Mouse (Mus musculus): Measurements from ENCODE around the gene Sh3bp5l. TPM values are rescaled to one million over a fixed set of nuclear protein-coding genes. Genes with fewer than 3 reads are reported as not detected.
"Not testable (repeated sequence)": the region's sequence is repeated elsewhere in the genome, so short reads cannot be mapped to it uniquely, and the experiment has no call there.

Gene Sh3bp5l
- polyA plus RNA-seq, 1 experiment: 38.1 TPM

GRCm38 (mm10) chr11:58301837-58302754, 28.4 kb upstream of the Sh3bp5l start:
- Histone ChIP-seq H3K27me3 (ENCODE audit: control insufficient read depth, insufficient read depth, insufficient read length) (no peaks in the 10 kb centered on the region), H3K36me3 (ENCODE audit: control insufficient read depth, insufficient read depth) (no peaks in the 10 kb centered on the region), H3K4me3 (peak overlapping the region; percentile 37), H3K4me2 (ENCODE audit: low read depth) (peak overlapping the region; percentile 98), H3K79me2 (ENCODE audit: control insufficient read depth, insufficient read depth) (no peaks in the 10 kb centered on the region), H3ac (ENCODE audit: control insufficient read depth, insufficient read length) (no peak overlapping the region)
- TF ChIP-seq USF1 (IDR thresholded peaks at IDR 0.05; ENCODE audit: low read depth) (no peak), TCF12 (IDR thresholded peaks at IDR 0.05; ENCODE audit: insufficient read depth, poor library complexity, severe bottlenecking) (no peak), SRF (IDR thresholded peaks at IDR 0.05; ENCODE audit: control insufficient read depth, insufficient read length, low read depth) (no peak), MYOD1 (IDR thresholded peaks at IDR 0.05; ENCODE audit: control insufficient read depth in 1 of 3, insufficient read length in 2 of 3, low read depth in 2 of 3) (no peak), TCF3 (IDR thresholded peaks at IDR 0.05; ENCODE audit: insufficient read length, low read depth) (no peak), POLR2A (IDR thresholded peaks at IDR 0.05; ENCODE audit: insufficient read length, low read depth) (peak; percentile 13)

GRCm38 (mm10) chr11:58302774-58303445, 27.6 kb upstream of the Sh3bp5l start:
- Histone ChIP-seq H3K27me3 (ENCODE audit: control insufficient read depth, insufficient read depth, insufficient read length) (no peaks in the 10 kb centered on the region), H3K4me3 (peak overlapping the region; percentile 37), H3K4me2 (ENCODE audit: low read depth) (peak overlapping the region; percentile 87), H3K79me2 (ENCODE audit: control insufficient read depth, insufficient read depth) (no peaks in the 10 kb centered on the region), H3K36me3 (ENCODE audit: control insufficient read depth, insufficient read depth) (no peaks in the 10 kb centered on the region), H3ac (ENCODE audit: control insufficient read depth, insufficient read length) (no peak overlapping the region)
- no peak for TF ChIP-seq USF1 (IDR thresholded peaks at IDR 0.05; ENCODE audit: low read depth)
- TF ChIP-seq POLR2A (IDR thresholded peaks at IDR 0.05; ENCODE audit: insufficient read length, low read depth): peak; percentile 2
- TF ChIP-seq REST (IDR thresholded peaks at IDR 0.05; ENCODE audit: insufficient read depth, insufficient read length): no peak
- no peak for TF ChIP-seq MYOG (IDR thresholded peaks at IDR 0.05; ENCODE audit: control insufficient read depth in 1 of 3, insufficient read depth in 1 of 3, insufficient read length in 2 of 3, low read depth in 2 of 3)

GRCm38 (mm10) chr11:58303594-58303993, 26.9 kb upstream of the Sh3bp5l start:
- H3K36me3 ChIP-seq (ENCODE audit: control insufficient read depth, insufficient read depth): no peaks in the 10 kb centered on the region
- H3ac ChIP-seq (ENCODE audit: control insufficient read depth, insufficient read length): no peak overlapping the region
- peak overlapping the region; percentile 37 for H3K4me3 ChIP-seq
- no peak for TF ChIP-seq REST (IDR thresholded peaks at IDR 0.05; ENCODE audit: insufficient read depth, insufficient read length)
- TF ChIP-seq CEBPB (IDR thresholded peaks at IDR 0.05; ENCODE audit: insufficient read depth, poor library complexity, severe bottlenecking): no peak
- TF ChIP-seq TCF12 (IDR thresholded peaks at IDR 0.05; ENCODE audit: insufficient read depth, poor library complexity, severe bottlenecking): no peak
- no peak for TF ChIP-seq USF1 (IDR thresholded peaks at IDR 0.05; ENCODE audit: low read depth)
- TF ChIP-seq TCF3 (IDR thresholded peaks at IDR 0.05; ENCODE audit: insufficient read length, low read depth): no peak
- TF ChIP-seq E2F4 (IDR thresholded peaks at IDR 0.05; ENCODE audit: insufficient read depth): no peak
- TF ChIP-seq MAX (IDR thresholded peaks at IDR 0.05; ENCODE audit: low read depth): no peak
- TF ChIP-seq SRF (IDR thresholded peaks at IDR 0.05; ENCODE audit: control insufficient read depth, insufficient read length, low read depth): no peak
- TF ChIP-seq POLR2AphosphoS2 (IDR thresholded peaks at IDR 0.05; ENCODE audit: insufficient read length, low read depth): no peak
- no peak for TF ChIP-seq MYOD1 (IDR thresholded peaks at IDR 0.05; ENCODE audit: control insufficient read depth in 1 of 3, insufficient read length in 2 of 3, low read depth in 2 of 3)
- TF ChIP-seq POLR2A (IDR thresholded peaks at IDR 0.05; ENCODE audit: insufficient read length, low read depth): no peak
- TF ChIP-seq MYOG (IDR thresholded peaks at IDR 0.05; ENCODE audit: control insufficient read depth in 1 of 3, insufficient read depth in 1 of 3, insufficient read length in 2 of 3, low read depth in 2 of 3): no peak
- no peaks in the 10 kb centered on the region for H3K27me3 ChIP-seq (ENCODE audit: control insufficient read depth, insufficient read depth, insufficient read length)
- H3K4me2 ChIP-seq (ENCODE audit: low read depth): peak overlapping the region; percentile 87
- no peaks in the 10 kb centered on the region for H3K79me2 ChIP-seq (ENCODE audit: control insufficient read depth, insufficient read depth)

GRCm38 (mm10) chr11:58305299-58305698, 25.2 kb upstream of the Sh3bp5l start:
- H3K36me3 ChIP-seq (ENCODE audit: control insufficient read depth, insufficient read depth); H3K4me2 ChIP-seq (ENCODE audit: low read depth); H3K4me3 ChIP-seq; H3K27me3 ChIP-seq (ENCODE audit: control insufficient read depth, insufficient read depth, insufficient read length); H3ac ChIP-seq (ENCODE audit: control insufficient read depth, insufficient read length); H3K79me2 ChIP-seq (ENCODE audit: control insufficient read depth, insufficient read depth): not testable (repeated sequence)

GRCm38 (mm10) chr11:58306860-58307308, 23.6 kb upstream of the Sh3bp5l start, which contains the start of gene Zfp692:
Gene Zfp692, plus strand, starts transcription at chr11:58307069.
- Histone ChIP-seq H3K27me3 (ENCODE audit: control insufficient read depth, insufficient read depth, insufficient read length) (no peaks in the 10 kb centered on the region), H3K4me3 (peak within 1 kb of the TSS; percentile 57), H3K79me2 (ENCODE audit: control insufficient read depth, insufficient read depth) (no peaks in the 10 kb centered on the region), H3K36me3 (ENCODE audit: control insufficient read depth, insufficient read depth) (no peaks in the 10 kb centered on the region), H3ac (ENCODE audit: control insufficient read depth, insufficient read length) (peak within 1 kb of the TSS; percentile 17), H3K4me2 (ENCODE audit: low read depth) (peak within 1 kb of the TSS; percentile 89)
- TF ChIP-seq POLR2AphosphoS2 (IDR thresholded peaks at IDR 0.05; ENCODE audit: insufficient read length, low read depth) (no peak), CEBPB (IDR thresholded peaks at IDR 0.05; ENCODE audit: insufficient read depth, poor library complexity, severe bottlenecking) (no peak), REST (IDR thresholded peaks at IDR 0.05; ENCODE audit: insufficient read depth, insufficient read length) (no peak), MAX (IDR thresholded peaks at IDR 0.05; ENCODE audit: low read depth) (no peak), TCF12 (IDR thresholded peaks at IDR 0.05; ENCODE audit: insufficient read depth, poor library complexity, severe bottlenecking) (no peak), USF1 (IDR thresholded peaks at IDR 0.05; ENCODE audit: low read depth) (no peak), POLR2A (IDR thresholded peaks at IDR 0.05; ENCODE audit: insufficient read length, low read depth) (peak; percentile 42), E2F4 (IDR thresholded peaks at IDR 0.05; ENCODE audit: insufficient read depth) (no peak), MYOD1 (IDR thresholded peaks at IDR 0.05; ENCODE audit: control insufficient read depth in 1 of 3, insufficient read length in 2 of 3, low read depth in 2 of 3) (peak in 2 of 3 experiments; percentile 13 to 21), MYOG (IDR thresholded peaks at IDR 0.05; ENCODE audit: control insufficient read depth in 1 of 3, insufficient read depth in 1 of 3, insufficient read length in 2 of 3, low read depth in 2 of 3) (peak in 1 of 3 experiments; percentile 17), SRF (IDR thresholded peaks at IDR 0.05; ENCODE audit: control insufficient read depth, insufficient read length, low read depth) (peak; percentile 37), TCF3 (IDR thresholded peaks at IDR 0.05; ENCODE audit: insufficient read length, low read depth) (no peak)
